Mouse (Mus musculus): ENCODE measurements around the gene Rgs10. TPM values are rescaled to one million over a fixed set of nuclear protein-coding genes. Genes with fewer than 3 reads are reported as not detected.

The Rgs10 gene
- total RNA-seq, 1 experiment from 2014 or later: 14.4 TPM

GRCm38 (mm10) chr7:128373751-128374150 lies 44.8 kb downstream of the Rgs10 start:
- DNase-seq: no peak

- DNase-seq: peak; percentile 48
Observed at GRCm38 (mm10) chr7:128372331-128372730, 46.2 kb downstream of the Rgs10 start.

GRCm38 (mm10) chr7:128369366-128369765 lies 49.2 kb downstream of the Rgs10 start:
- no peak for DNase-seq

GRCm38 (mm10) chr7:128368828-128369227 lies 49.7 kb downstream of the Rgs10 start:
- no peak for DNase-seq

- DNase-seq: no peak
Observed at GRCm38 (mm10) chr7:128366654-128367053, 51.9 kb downstream of the Rgs10 start.

GRCm38 (mm10) chr7:128365096-128365715 lies 53.4 kb downstream of the Rgs10 start:
- peak; percentile 54 for DNase-seq

- DNase-seq: no peak
Observed at GRCm38 (mm10) chr7:128364526-128364925, 54.0 kb downstream of the Rgs10 start.

- DNase-seq: no peak
Observed at GRCm38 (mm10) chr7:128363806-128364205, 54.8 kb downstream of the Rgs10 start.

- no peak for DNase-seq
Observed at GRCm38 (mm10) chr7:128362916-128363315, 55.6 kb downstream of the Rgs10 start.

- no peak for DNase-seq
Observed at GRCm38 (mm10) chr7:128359741-128360140, 58.8 kb downstream of the Rgs10 start.

GRCm38 (mm10) chr7:128359164-128359563 lies 59.4 kb downstream of the Rgs10 start:
- no peak for DNase-seq

GRCm38 (mm10) chr7:128358741-128359140 lies 59.8 kb downstream of the Rgs10 start:
- DNase-seq: no peak

- peak; percentile 55 for DNase-seq
Observed at GRCm38 (mm10) chr7:128356868-128357755, 61.4 kb downstream of the Rgs10 start.

- no peak for DNase-seq
Observed at GRCm38 (mm10) chr7:128355463-128355862, 63.1 kb downstream of the Rgs10 start.

GRCm38 (mm10) chr7:128352721-128353120 lies 65.8 kb downstream of the Rgs10 start:
- DNase-seq: no peak

- DNase-seq: no peak
Observed at GRCm38 (mm10) chr7:128351176-128351575, 67.4 kb downstream of the Rgs10 start.

GRCm38 (mm10) chr7:128350316-128350715 lies 68.2 kb downstream of the Rgs10 start:
- no peak for DNase-seq

- DNase-seq: no peak
Observed at GRCm38 (mm10) chr7:128349751-128350150, 68.8 kb downstream of the Rgs10 start.

- peak; percentile 90 for DNase-seq
Observed at GRCm38 (mm10) chr7:128348608-128349007, 70.0 kb downstream of the Rgs10 start.

- no peak for DNase-seq
Observed at GRCm38 (mm10) chr7:128346991-128347390, 71.6 kb downstream of the Rgs10 start.

- DNase-seq: no peak
Observed at GRCm38 (mm10) chr7:128346522-128346921, 72.0 kb downstream of the Rgs10 start.

- DNase-seq: no peak
Observed at GRCm38 (mm10) chr7:128345691-128346090, 72.9 kb downstream of the Rgs10 start.

- DNase-seq: peak; percentile 88
Observed at GRCm38 (mm10) chr7:128344928-128345653, 73.5 kb downstream of the Rgs10 start.
